Mouse (Mus musculus): Measurements from ENCODE around the gene F2rl1. TPM values are rescaled to one million over a fixed set of nuclear protein-coding genes. Genes with fewer than 3 reads are reported as not detected.

Gene F2rl1
- total RNA-seq, 2 experiments from 2014 or later: 0.47 to 0.66 TPM

GRCm38 (mm10) chr13:95478671-95479413, 46.2 kb downstream of the F2rl1 start, which contains the start of gene S100z:
Gene S100z (minus strand): TSS chr13:95478721.
- no peak for ATAC-seq (replicated peaks; ENCODE audit: low FRiP score, low TSS enrichment, poor library complexity, severe bottlenecking)

- ATAC-seq (replicated peaks; ENCODE audit: low FRiP score, low TSS enrichment, poor library complexity, severe bottlenecking): peak; percentile 54
Observed at GRCm38 (mm10) chr13:95477173-95477572, 47.9 kb downstream of the F2rl1 start.

DNA sequence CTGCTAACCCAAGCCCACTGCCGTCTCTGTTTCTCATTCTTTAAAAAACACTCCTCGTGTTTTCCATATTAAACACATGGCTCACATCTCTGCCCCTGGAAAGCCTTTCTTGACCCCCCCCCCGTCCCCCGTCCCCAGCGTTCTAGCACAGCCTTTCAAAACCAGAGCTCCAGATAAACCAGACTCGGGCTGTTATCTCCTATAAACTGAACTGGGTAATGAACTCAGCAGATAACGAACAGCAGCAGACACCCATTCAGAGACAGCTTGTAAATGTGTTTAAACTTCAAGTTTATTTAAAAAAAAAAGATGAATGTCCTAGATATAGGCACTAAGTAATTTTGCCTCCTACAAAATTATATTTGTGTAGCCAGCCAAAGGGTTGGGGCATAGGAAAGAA, 49.9 kb downstream of the F2rl1 start:
- ATAC-seq (replicated peaks; ENCODE audit: low FRiP score, low TSS enrichment, poor library complexity, severe bottlenecking): peak; percentile 23

- ATAC-seq (replicated peaks; ENCODE audit: low FRiP score, low TSS enrichment, poor library complexity, severe bottlenecking): peak; percentile 71
Observed at GRCm38 (mm10) chr13:95474294-95474693, 50.7 kb downstream of the F2rl1 start.

DNA sequence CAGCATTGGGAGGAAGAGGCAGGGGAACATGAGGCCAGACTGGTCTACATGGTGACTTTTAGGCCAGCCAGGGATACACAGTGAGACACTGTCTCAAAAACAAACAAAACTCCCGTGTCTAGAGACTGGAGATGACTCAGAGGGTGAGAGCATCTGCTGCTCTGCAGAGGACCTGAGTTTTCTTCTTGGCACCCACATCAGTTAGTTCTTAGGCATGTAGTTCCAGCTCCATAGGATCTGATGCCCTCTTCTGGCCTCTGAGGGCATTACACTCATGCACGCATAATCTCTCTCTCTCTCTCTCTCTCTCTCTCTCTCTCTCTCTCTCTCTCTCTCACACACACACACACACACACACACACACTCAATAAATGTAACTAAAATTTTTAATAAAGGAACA, 54.1 kb downstream of the F2rl1 start:
- no peak for ATAC-seq (replicated peaks; ENCODE audit: low FRiP score, low TSS enrichment, poor library complexity, severe bottlenecking)

Other genes starting within 250 kb of the F2rl1 start
- gene Zbed3, start 201.6 kb downstream of the F2rl1 start, total RNA-seq (2014; fragmentation: Nextera tagmentation): 13.3 and 15.1 TPM in 2 replicates
- gene Zbed3, start 201.6 kb downstream of the F2rl1 start, total RNA-seq (2017): 0.76 and 2.6 TPM in 2 replicates
- gene Aggf1, start 149.9 kb downstream of the F2rl1 start, total RNA-seq (2014; fragmentation: Nextera tagmentation): 53.1 and 58.0 TPM in 2 replicates
- gene Aggf1, start 149.9 kb downstream of the F2rl1 start, total RNA-seq (2017): 69.0 and 72.8 TPM in 2 replicates
- gene Crhbp, start 80.3 kb downstream of the F2rl1 start, total RNA-seq (2014; fragmentation: Nextera tagmentation): not detected in 2 replicates
- gene Crhbp, start 80.3 kb downstream of the F2rl1 start, total RNA-seq (2017): not detected in 2 replicates
- gene S100z, start 46.5 kb downstream of the F2rl1 start, total RNA-seq (2014; fragmentation: Nextera tagmentation): not detected in 2 replicates
- not detected in 2 replicates for gene S100z, start 46.5 kb downstream of the F2rl1 start, total RNA-seq (2017)
- gene F2r, start 93.3 kb upstream of the F2rl1 start, total RNA-seq (2014; fragmentation: Nextera tagmentation): 25.5 and 37.9 TPM in 2 replicates
- gene F2r, start 93.3 kb upstream of the F2rl1 start, total RNA-seq (2017): 41.8 and 85.3 TPM in 2 replicates
- 0.70 and 1.1 TPM in 2 replicates for gene F2rl2, start 171.6 kb upstream of the F2rl1 start, total RNA-seq (2014; fragmentation: Nextera tagmentation)
- gene F2rl2, start 171.6 kb upstream of the F2rl1 start, total RNA-seq (2017): 3.0 TPM in 2 replicates